Mouse (Mus musculus) C2C12 (cell line): ENCODE measurements around the gene Fjx1.

ENCODE experiments used
- CEBPB ChIP-seq: IDR thresholded peaks from one replicate; pipeline ENCODE4 v1.6.1; 2011; ENCODE audit warnings: low read depth, mild to moderate bottlenecking, control low read depth, moderate library complexity
- CTCF ChIP-seq: IDR thresholded peaks from one replicate; pipeline ENCODE4 v1.5.1; 2011; ENCODE audit not compliant: control insufficient read depth, insufficient read depth, insufficient read length
- FOSL1 ChIP-seq: IDR thresholded peaks from one replicate; pipeline ENCODE4 v1.8.0; 2011; ENCODE audit warnings: mild to moderate bottlenecking, low read length; ENCODE audit not compliant: poor library complexity, insufficient read depth, severe bottlenecking
- MAX ChIP-seq: IDR thresholded peaks from one replicate; pipeline ENCODE4 v1.6.1; 2011; ENCODE audit warnings: mild to moderate bottlenecking, control low read depth
- MYOG ChIP-seq: IDR thresholded peaks from one replicate; pipeline ENCODE4 v1.6.1; 2011; ENCODE audit not compliant: control insufficient read depth, insufficient read length; ENCODE audit errors: extremely low read depth
- USF1 ChIP-seq: IDR thresholded peaks from one replicate; pipeline ENCODE4 v1.6.1; 2011; ENCODE audit warnings: low read depth, mild to moderate bottlenecking, control low read depth, moderate library complexity

GRCm38 (mm10) chr2:102449630-102450247, 2.6 kb downstream of the Fjx1 start:
- TF ChIP-seq CTCF (no peak), CEBPB (no peak), MYOG (no peak), MAX (no peak), FOSL1 (no peak), USF1 (no peak)
